Mouse (Mus musculus) heart, adult 9 months (tissue): Measurements from ENCODE around the gene Slc22a1.

ENCODE experiments used
- DNase-seq, 2 experiments: peaks; one replicate each; pipeline ENCODE4 v3.0.0; 2022; ENCODE audit warnings: low spot score in 2 of 2

Slc22a1 gene

GRCm38 (mm10) chr17:12675646-12676045, at the start of gene Slc22a1:
Slc22a1 (minus strand) TSS chr17:12675829.
- no peak for DNase-seq

- DNase-seq: peak in 1 of 2 experiments; percentile 64
Measured at GRCm38 (mm10) chr17:12724767-12725744, 49.4 kb upstream of the Slc22a1 start.

- DNase-seq: peak; percentile 68 to 80
Measured at GRCm38 (mm10) chr17:12723986-12724766, 48.5 kb upstream of the Slc22a1 start.

- peak in 1 of 2 experiments; percentile 52 for DNase-seq
Measured at GRCm38 (mm10) chr17:12722622-12723021, 47.0 kb upstream of the Slc22a1 start.

DNA sequence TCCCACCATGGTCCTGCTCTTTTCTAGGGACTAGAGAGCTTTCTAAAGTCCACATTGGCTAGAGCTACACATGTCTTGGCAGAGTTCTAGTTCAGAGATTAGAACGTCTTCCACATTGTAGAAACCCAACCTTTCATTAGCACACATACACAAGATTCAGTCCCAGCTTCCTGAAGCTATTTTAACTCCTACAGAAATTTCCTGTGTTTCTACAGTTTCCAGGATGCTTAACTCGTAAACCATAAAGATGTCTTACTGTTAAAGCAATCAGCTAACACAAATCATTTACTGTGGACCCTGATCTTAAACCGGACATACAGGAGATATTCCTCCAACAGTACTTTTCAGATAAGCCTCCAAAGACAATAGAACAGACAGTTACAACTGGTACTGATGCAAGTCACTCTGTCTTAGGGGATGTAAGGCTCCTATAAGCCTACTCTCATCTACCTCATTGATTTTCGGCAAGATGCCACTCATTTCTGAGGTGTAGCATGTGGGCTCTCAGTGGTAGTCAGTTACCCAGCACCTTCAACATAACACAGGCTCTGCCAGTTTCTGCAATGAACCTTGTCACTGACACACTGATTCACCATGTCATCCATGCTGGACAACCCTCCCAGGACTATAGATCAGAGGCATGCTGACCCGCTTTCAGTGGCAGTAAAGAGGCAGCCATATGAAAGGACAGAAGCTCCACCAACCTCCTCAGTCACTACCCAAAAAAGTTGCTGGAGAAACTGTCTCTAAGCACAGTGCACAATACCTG, 45.7 kb upstream of the Slc22a1 start:
- no peak for DNase-seq

GRCm38 (mm10) chr17:12718251-12718650, 42.6 kb upstream of the Slc22a1 start:
- DNase-seq: peak; percentile 15 to 39

- DNase-seq: no peak
Measured at GRCm38 (mm10) chr17:12717445-12717844, 41.8 kb upstream of the Slc22a1 start.

DNA sequence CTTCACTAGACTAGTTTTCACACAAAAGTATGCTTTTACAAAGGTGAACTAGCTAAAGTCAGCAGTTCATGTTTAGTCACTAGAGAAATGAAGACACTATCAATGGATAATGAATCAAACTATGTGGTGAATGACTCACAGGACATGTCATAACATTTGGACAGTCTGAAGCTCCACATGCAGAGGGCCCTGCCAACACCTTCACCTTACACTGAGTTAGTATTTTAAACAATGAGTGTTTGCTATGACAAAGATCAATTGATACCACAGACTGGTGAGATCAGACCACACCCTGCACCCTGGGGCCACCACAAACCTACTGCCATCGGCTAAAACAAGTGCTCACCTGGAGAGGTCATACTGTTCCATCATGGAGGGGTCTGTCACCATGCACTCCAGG, 39.4 kb upstream of the Slc22a1 start:
- no peak for DNase-seq

DNA sequence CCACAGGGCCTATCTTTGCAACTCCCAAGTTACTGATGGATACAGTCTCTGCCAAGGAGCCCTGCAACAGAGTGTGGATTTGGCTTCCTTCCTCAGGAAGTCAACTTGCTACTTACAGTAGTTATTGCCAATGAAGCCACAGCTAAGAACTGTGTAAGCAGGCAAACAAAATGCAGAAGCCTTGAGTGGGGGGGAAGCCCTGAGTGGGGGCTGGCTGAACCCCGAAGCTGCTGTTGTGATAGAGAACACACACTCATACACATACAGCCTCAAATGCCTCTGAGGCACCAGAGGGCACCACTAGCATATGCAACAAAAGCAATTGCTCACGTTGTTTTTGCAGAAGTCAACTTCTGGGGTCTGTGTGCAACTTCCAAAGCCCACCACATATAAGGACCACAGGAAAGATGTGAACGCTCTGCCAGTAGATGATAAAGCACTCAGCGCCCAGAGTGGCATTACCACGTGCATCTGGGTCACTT, 38.5 kb upstream of the Slc22a1 start:
- DNase-seq: peak; percentile 32 to 41

- DNase-seq: no peak
Measured at GRCm38 (mm10) chr17:12712993-12713392, 37.4 kb upstream of the Slc22a1 start.

GRCm38 (mm10) chr17:12712191-12712590, 36.6 kb upstream of the Slc22a1 start:
- DNase-seq: no peak

DNA sequence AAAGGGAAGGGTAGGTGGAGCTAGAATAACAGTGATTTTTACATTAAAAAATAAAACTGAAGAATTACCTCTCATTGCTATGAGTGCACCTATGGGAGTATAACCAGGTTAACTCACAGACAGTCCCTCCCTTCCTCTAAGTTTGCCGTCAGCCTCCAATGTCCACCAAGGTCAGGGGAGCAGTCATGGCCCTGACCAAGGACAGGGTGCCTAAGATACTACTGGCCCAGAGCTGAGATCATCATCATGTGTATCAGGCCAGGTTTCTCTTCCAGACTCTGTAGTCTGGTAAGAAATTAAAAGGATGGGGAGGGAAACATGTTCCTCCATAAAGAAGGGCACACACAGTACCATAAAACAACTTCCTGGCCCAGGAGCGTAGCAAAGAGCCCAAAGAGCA, 35.3 kb upstream of the Slc22a1 start:
- DNase-seq: no peak

DNA sequence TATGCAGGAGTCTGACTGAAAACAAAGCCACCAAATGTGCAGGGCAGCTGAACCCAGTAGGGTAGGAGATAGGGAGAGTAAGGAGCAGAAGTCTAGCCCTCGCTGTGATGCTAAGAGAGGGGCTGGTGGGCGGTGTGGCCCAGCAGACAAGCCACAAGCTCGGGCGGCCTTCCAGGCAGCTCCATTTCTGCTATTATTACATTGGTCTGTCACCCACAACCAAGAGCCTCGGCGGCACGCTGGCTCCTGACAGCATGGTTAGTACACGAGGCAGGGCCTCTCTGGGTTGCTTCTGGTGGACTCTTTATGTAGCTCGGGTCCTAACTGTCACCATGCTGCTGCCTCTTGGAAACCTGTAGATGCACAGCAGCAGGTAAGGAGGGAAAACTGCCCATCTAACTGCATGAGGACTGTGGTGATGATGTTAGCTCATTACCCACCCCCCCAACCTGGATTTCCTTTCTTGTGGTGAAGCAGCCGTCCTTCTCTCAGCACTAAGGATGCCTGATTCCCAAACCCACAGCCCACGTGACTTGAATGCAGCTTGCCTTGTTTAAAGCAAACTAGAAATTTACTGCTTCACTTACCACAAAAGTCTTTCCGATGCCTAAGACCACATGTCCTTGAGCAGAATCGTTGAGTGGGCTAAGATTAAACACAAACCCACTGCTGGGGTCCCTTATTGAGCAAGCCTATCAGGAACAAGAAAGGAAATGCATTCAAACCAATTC, 34.6 kb upstream of the Slc22a1 start:
- DNase-seq: no peak

DNA sequence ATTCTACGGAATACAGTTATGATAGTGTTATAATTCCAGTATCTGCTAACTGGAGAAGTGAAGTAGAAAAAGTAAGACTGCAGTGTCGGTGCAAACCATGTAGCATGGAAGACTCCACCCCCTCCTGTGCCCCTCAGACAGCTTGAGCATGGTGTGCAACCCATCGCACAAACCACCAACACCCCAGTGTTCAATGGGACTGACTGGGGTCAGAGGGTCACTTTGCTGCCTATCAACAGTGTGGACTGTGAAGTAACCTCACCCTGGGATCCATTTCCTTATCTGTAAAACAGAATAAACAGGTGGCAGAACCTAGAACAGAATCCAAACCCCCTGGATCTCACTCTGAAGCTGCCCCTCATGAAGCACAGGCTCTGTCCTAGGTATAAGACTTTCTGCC, 32.8 kb upstream of the Slc22a1 start:
- no peak for DNase-seq

DNA sequence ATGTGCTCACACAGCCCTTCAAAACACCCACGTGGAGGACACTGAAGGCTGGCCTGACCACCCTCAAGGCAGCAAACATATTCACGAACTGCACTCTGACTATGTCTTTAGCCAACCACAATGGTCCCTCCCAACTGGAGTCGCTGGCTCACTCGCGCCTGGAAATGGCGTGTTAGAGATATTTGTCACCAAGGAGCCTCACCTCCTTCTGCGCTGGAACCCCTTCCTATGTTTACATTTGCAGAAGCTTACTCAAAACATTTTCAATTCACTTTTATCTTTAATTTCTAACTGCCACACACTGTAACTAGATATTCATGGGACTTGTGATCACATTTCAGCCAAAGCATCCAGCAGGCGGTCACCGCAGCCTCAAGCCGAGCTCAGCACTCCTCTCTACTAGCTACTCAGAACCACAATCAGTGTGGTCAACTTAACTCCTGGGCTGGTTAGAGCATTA, 31.0 kb upstream of the Slc22a1 start:
- no peak for DNase-seq

- no peak for DNase-seq
Measured at GRCm38 (mm10) chr17:12702901-12703300, 27.3 kb upstream of the Slc22a1 start.

DNA sequence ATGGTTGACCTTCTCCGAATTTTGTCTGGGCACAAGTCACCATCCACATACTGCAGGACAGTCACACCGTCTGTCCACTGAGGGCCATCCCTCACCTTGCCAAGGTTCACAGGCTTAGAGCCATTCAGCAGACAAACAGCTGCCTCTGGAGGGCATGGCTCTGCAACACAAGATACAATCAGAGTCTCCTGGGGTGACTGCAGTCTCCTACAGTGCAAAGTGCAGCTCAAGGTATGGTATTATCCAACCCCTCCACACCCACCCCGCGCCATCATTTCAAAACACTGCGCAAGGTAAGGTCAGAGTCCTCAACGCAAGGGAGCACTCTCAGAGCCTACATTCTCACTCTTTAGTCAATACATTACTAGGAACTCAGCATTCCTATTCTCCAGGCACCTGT, 24.7 kb upstream of the Slc22a1 start:
- no peak for DNase-seq

- DNase-seq: no peak
Measured at GRCm38 (mm10) chr17:12691899-12692298, 16.3 kb upstream of the Slc22a1 start.

GRCm38 (mm10) chr17:12689537-12689936, 13.9 kb upstream of the Slc22a1 start:
- peak in 1 of 2 experiments; percentile 29 for DNase-seq

- peak; percentile 60 to 72 for DNase-seq
Measured at GRCm38 (mm10) chr17:12688427-12689110, 12.9 kb upstream of the Slc22a1 start.
